Mouse (Mus musculus) myocyte (in vitro differentiated cells): Measurements from ENCODE around the gene Vps9d1. TPM values are rescaled to one million over a fixed set of nuclear protein-coding genes. Genes with fewer than 3 reads are reported as not detected.

Experiments
- H3K27me3 ChIP-seq: one replicate; pipeline ENCODE4 v1.6.1; 2011; ENCODE audit not compliant: control insufficient read depth, insufficient read depth, insufficient read length
- H3K36me3 ChIP-seq: one replicate; pipeline ENCODE4 v1.6.1; 2011; ENCODE audit not compliant: control insufficient read depth, insufficient read depth
- H3K4me2 ChIP-seq: one replicate; pipeline ENCODE4 v1.6.1; 2011; ENCODE audit warnings: low read depth, control low read depth
- H3K4me3 ChIP-seq: one replicate; pipeline ENCODE4 v1.5.1; 2011; ENCODE audit warnings: mild to moderate bottlenecking, control low read depth, moderate library complexity
- H3K79me2 ChIP-seq: one replicate; pipeline ENCODE4 v1.6.1; 2011; ENCODE audit not compliant: control insufficient read depth, insufficient read depth
- H3ac ChIP-seq: one replicate; pipeline ENCODE4 v1.6.1; 2011; ENCODE audit not compliant: control insufficient read depth, insufficient read length
- CEBPB ChIP-seq: IDR thresholded peaks from 2 replicates; pipeline ENCODE4 v1.6.1; 2011; ENCODE audit warnings: mild to moderate bottlenecking, moderate library complexity; ENCODE audit not compliant: poor library complexity, insufficient read depth, severe bottlenecking
- E2F4 ChIP-seq: IDR thresholded peaks from one replicate; pipeline ENCODE4 v1.6.1; 2011; ENCODE audit warnings: mild to moderate bottlenecking, control low read depth, moderate library complexity; ENCODE audit not compliant: insufficient read depth
- MAX ChIP-seq: IDR thresholded peaks from one replicate; pipeline ENCODE4 v1.6.1; 2011; ENCODE audit warnings: low read depth, mild to moderate bottlenecking, control low read depth
- MYOD1 ChIP-seq, 3 experiments: IDR thresholded peaks; one replicate each; pipeline ENCODE4 v1.6.1; 2011; ENCODE audit warnings: control low read depth in 2 of 3, low read depth in 2 of 3, mild to moderate bottlenecking in 2 of 3, moderate library complexity in 1 of 3; ENCODE audit not compliant: insufficient read length in 2 of 3, control insufficient read depth in 1 of 3
- MYOG ChIP-seq, 3 experiments: IDR thresholded peaks; one replicate each; pipeline ENCODE4 v1.6.1; 2011; ENCODE audit warnings: control low read depth in 2 of 3, low read depth in 2 of 3, mild to moderate bottlenecking in 2 of 3; ENCODE audit not compliant: insufficient read length in 2 of 3, control insufficient read depth in 1 of 3, insufficient read depth in 1 of 3
- POLR2A ChIP-seq: IDR thresholded peaks from one replicate; pipeline ENCODE4 v1.6.1; 2011; ENCODE audit warnings: low read depth, mild to moderate bottlenecking, control low read depth, moderate library complexity; ENCODE audit not compliant: insufficient read length
- POLR2AphosphoS2 ChIP-seq: IDR thresholded peaks from one replicate; pipeline ENCODE4 v1.6.1; 2011; ENCODE audit warnings: low read depth, control low read depth; ENCODE audit not compliant: insufficient read length
- REST ChIP-seq: IDR thresholded peaks from one replicate; pipeline ENCODE4 v1.6.1; 2011; ENCODE audit warnings: mild to moderate bottlenecking, control low read depth, moderate library complexity; ENCODE audit not compliant: insufficient read depth, insufficient read length
- SRF ChIP-seq: IDR thresholded peaks from one replicate; pipeline ENCODE4 v1.6.1; 2011; ENCODE audit warnings: low read depth; ENCODE audit not compliant: control insufficient read depth, insufficient read length
- TCF12 ChIP-seq: IDR thresholded peaks from one replicate; pipeline ENCODE4 v1.6.1; 2011; ENCODE audit warnings: mild to moderate bottlenecking, control low read depth; ENCODE audit not compliant: poor library complexity, insufficient read depth, severe bottlenecking
- TCF3 ChIP-seq: IDR thresholded peaks from one replicate; pipeline ENCODE4 v1.6.1; 2011; ENCODE audit warnings: low read depth, control low read depth; ENCODE audit not compliant: insufficient read length
- USF1 ChIP-seq: IDR thresholded peaks from one replicate; pipeline ENCODE4 v1.6.1; 2011; ENCODE audit warnings: low read depth, mild to moderate bottlenecking, control low read depth, moderate library complexity
- polyA plus RNA-seq: library from polyadenylated mRNA; unstranded; fragments of >200 nt; fragmentation: generic; extraction: Trizol; gene quantifications from one replicate; pipeline ENCODE4 v1.2.1, GENCODE M21; 2012; ENCODE audit warnings: missing spikeins

The Vps9d1 gene
- polyA plus RNA-seq, 1 experiment: 12.7 TPM

DNA sequence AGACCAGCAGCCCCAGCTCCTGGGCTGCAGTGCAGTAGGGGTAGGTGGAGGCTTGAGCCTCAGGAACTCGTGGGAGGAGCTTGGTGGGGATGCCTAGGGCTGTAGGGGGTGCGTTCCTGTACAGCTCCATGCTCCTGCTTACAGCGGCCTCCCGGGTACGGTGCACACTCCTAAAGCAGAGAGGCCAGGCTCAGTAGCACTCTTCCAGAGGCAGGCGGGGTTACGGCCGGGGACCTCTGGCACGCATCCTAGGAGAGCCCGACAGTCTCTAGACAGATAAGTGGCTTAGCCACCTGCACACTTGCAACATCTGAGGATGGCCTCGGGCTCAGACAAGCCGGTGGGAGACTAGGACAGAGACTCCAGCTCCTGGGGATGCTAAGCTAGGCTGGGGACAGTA, 8.6 kb downstream of the Vps9d1 start:
- no peaks in the 10 kb centered on the region for H3K27me3 ChIP-seq
- H3K4me2 ChIP-seq: no peak overlapping the region
- H3ac ChIP-seq: no peak overlapping the region
- no peak overlapping the region for H3K4me3 ChIP-seq
- TF ChIP-seq CEBPB (no peak), E2F4 (no peak), POLR2A (no peak), MAX (no peak), MYOG (IDR thresholded peaks at IDR 0.05; ENCODE audit: control insufficient read depth in 1 of 3, insufficient read depth in 1 of 3, insufficient read length in 2 of 3, low read depth in 2 of 3) (no peak)
- no peaks in the 10 kb centered on the region for H3K79me2 ChIP-seq
- no peaks in the 10 kb centered on the region for H3K36me3 ChIP-seq

DNA sequence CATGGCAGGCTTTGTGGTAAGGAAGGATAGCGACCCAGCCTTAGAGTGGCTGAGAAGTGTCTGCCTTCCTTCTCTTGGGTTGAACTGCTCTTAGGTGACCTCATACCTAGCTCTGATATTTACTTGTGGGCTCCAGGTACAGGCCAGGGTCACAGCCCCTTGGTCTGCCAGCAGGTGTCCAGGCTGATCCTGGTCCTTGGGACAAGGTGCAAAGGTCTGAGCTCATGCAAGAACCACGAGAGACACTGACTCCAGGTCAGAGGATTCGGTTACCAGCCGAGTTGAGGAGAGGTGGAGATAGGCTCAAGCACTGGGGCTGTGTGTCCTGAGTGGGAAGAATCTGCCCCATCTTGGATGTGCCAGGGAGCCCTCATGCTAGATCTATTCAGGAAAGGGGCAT, 9.8 kb downstream of the Vps9d1 start:
- Histone ChIP-seq H3K4me2 (no peak overlapping the region), H3ac (no peak overlapping the region), H3K4me3 (no peak overlapping the region), H3K27me3 (no peaks in the 10 kb centered on the region), H3K79me2 (no peaks in the 10 kb centered on the region), H3K36me3 (no peaks in the 10 kb centered on the region)
- no peak for TF ChIP-seq SRF
- TF ChIP-seq TCF12: no peak
- TF ChIP-seq E2F4: no peak
- TF ChIP-seq MAX: no peak
- TF ChIP-seq CEBPB: no peak
- no peak for TF ChIP-seq POLR2AphosphoS2
- TF ChIP-seq POLR2A: no peak

DNA sequence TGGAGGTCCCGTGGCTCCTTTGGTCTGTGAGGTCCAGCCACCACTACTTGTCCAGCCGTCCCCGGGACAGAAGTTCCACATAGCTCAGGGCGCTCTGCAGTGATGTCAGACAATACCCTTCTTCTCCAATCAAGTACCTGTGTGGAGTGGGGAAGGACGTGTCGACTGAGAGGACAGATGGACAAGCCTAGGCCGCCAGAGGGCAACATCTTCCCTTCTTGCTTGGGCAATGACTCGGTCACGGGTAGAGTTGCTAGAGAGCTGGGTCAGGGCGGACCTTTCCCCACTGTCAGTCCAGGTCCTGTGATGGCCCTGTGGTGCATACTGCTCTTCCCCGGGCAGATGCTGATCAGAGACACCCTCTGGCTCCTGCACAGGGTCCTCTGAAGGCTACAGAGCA, 11.1 kb downstream of the Vps9d1 start:
- Histone ChIP-seq H3K27me3 (no peaks in the 10 kb centered on the region), H3K79me2 (no peaks in the 10 kb centered on the region), H3ac (no peak overlapping the region), H3K4me3 (no peak overlapping the region), H3K4me2 (no peak overlapping the region), H3K36me3 (no peaks in the 10 kb centered on the region)
- TF ChIP-seq POLR2AphosphoS2 (peak; percentile 15), CEBPB (no peak)

DNA sequence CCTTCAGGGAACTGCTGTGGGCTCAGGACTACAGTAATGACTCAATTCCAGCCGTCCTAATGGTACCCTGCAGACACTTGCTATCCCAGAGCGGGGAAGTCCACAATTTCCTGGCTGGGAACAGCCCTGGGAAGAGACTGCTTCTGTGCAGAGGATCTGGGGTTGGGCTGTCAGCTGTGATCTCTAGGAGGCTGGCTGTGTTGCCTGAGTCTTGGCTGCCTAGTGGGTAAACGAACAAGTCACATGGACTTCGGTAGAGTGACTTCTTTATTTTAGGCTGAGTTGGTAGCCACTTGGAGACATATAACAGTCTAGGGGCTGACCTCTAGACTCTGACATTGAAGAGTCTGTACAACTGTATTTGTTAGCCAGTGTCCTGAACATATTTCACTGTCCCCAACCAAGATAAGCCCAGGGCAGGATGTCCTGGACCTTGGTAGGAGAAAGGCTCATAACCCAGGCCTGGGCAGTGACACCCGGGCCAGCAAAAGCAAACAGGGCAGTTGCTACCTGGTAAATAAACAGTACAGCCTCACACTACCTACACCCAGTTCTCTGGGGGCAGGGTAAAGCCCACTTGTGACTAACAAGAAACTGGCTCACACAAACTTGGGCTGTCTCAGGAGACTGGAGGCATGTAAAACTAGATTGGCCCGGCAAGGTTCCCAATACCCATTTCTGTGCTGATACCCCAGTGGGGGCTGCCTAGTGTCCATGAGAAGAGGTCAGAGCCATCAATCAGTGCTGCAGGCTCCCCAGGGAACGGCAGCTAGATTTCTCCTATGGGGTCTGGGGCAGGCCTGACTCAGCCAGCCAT, 11.8 kb downstream of the Vps9d1 start:
- Histone ChIP-seq H3K36me3 (no peaks in the 10 kb centered on the region), H3ac (no peak overlapping the region), H3K79me2 (no peaks in the 10 kb centered on the region), H3K27me3 (no peaks in the 10 kb centered on the region), H3K4me3 (no peak overlapping the region), H3K4me2 (no peak overlapping the region)
- TF ChIP-seq SRF (no peak), USF1 (no peak), POLR2A (no peak), MYOG (IDR thresholded peaks at IDR 0.05; ENCODE audit: control insufficient read depth in 1 of 3, insufficient read depth in 1 of 3, insufficient read length in 2 of 3, low read depth in 2 of 3) (no peak), E2F4 (no peak), POLR2AphosphoS2 (no peak), MYOD1 (IDR thresholded peaks at IDR 0.05; ENCODE audit: control insufficient read depth in 1 of 3, insufficient read length in 2 of 3, low read depth in 2 of 3) (no peak), CEBPB (no peak), TCF12 (no peak), TCF3 (no peak), MAX (no peak), REST (no peak)

DNA sequence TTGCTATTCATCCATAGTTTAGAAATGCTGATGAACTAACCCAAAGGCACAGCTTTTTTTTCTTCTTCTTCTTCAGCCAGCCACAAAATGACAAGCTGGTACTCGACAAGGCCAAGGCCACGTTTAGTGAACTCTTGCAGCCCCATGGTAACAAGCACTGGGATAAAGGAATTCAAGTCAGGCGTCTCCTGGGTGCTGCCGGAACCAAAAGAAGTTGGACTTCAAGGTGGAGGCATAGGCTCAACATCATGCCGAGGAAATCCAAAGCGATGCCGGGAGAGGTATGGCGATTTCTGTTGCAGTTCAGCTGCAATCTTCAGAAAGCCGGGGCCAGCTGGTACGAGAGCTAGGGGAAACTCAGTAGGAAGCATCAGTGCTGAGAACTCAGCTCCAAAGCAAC, 14.8 kb downstream of the Vps9d1 start:
- no peak overlapping the region for H3K4me2 ChIP-seq
- no peaks in the 10 kb centered on the region for H3K36me3 ChIP-seq
- H3ac ChIP-seq: no peak overlapping the region
- TF ChIP-seq MAX (no peak), MYOD1 (IDR thresholded peaks at IDR 0.05; ENCODE audit: control insufficient read depth in 1 of 3, insufficient read length in 2 of 3, low read depth in 2 of 3) (no peak), POLR2A (no peak), REST (no peak), CEBPB (no peak), POLR2AphosphoS2 (no peak), MYOG (IDR thresholded peaks at IDR 0.05; ENCODE audit: control insufficient read depth in 1 of 3, insufficient read depth in 1 of 3, insufficient read length in 2 of 3, low read depth in 2 of 3) (no peak), E2F4 (no peak), USF1 (no peak)
- no peak overlapping the region for H3K4me3 ChIP-seq
- no peaks in the 10 kb centered on the region for H3K79me2 ChIP-seq
- no peaks in the 10 kb centered on the region for H3K27me3 ChIP-seq
